Mouse (Mus musculus) left cerebral cortex, adult 8-10 months (tissue): Measurements from ENCODE around the gene Nav2. TPM values are rescaled to one million over a fixed set of nuclear protein-coding genes. Genes with fewer than 3 reads are reported as not detected.

ENCODE experiments used
- DNase-seq, 2 experiments: peaks; one replicate each; pipeline ENCODE4 v3.0.0; 2022; ENCODE audit warnings: low spot score in 2 of 2
- total RNA-seq, 4 experiments: library from RNA; stranded (reverse); gene quantifications; 2 replicates each; pipeline ENCODE4 v1.2.4; 2022

Nav2 gene
- total RNA-seq, 4 experiments from 2014 or later: 76.7 to 101 (median 89.2) TPM

GRCm38 (mm10) chr7:49639864-49640708 lies 731.6 kb downstream of the Nav2 start:
- DNase-seq: no peak

- no peak for DNase-seq
These were observed 732.3 kb downstream of the Nav2 start for GRCm38 (mm10) chr7:49640709-49641305.

Other genes with a start within 250 kb of the Nav2 start
- gene Zdhhc13, start 119.7 kb upstream of the Nav2 start, total RNA-seq: 10 to 100 TPM; 23.4 to 28.3 (median 25.5) TPM
- gene Csrp3, start 60.7 kb upstream of the Nav2 start, total RNA-seq: under 1 TPM in 2 of 4 experiments, not detected in 2; 0.44 to 0.80 TPM
- under 1 TPM; 0.11 to 0.41 (median 0.20) TPM for gene E2f8, start 27.1 kb upstream of the Nav2 start, total RNA-seq